Mouse (Mus musculus) spleen, adult 2 months (tissue): ENCODE measurements around the gene Gm39566.

ENCODE experiments used
- CTCF ChIP-seq: fragments of 200-500 bp; IDR thresholded peaks from 2 replicates; pipeline ENCODE4 v1.5.1; 2011; ENCODE audit warnings: mild to moderate bottlenecking, inconsistent platforms; ENCODE audit not compliant: insufficient read depth, insufficient read length, insufficient replicate concordance; ENCODE audit errors: extremely low read depth
- POLR2A ChIP-seq: fragments of 200-500 bp; IDR thresholded peaks from 2 replicates; pipeline ENCODE4 v1.6.1; 2011; ENCODE audit warnings: low read depth, low read length, inconsistent platforms

GRCm38 (mm10) chr11:69795983-69796435 lies 19.1 kb downstream of the Gm39566 start:
- TF ChIP-seq CTCF (no peak), POLR2A (no peak)
